Mouse (Mus musculus): ENCODE data around the gene Mrpl43.

DNA sequence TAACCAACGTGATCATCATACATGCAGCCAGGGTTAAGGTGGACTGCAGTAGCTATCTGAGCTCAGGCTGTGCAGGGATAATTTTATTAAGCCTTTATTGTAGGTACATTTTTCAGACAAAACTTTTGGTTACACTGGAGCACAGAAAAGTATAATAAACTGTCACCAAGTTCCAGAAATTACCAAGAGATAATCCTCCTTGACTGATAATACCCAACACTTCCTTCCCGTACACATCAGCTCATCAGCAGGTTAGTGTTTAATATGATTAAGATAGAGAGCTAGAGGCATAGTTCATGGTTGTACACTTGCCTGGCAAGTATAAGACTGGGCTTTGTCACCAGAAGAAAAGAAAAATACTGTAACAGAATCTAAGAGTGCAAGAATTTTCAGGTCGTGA lies 37.9 kb downstream of the Mrpl43 start:
- TF ChIP-seq POLR2A (IDR thresholded peaks at IDR 0.05; ENCODE audit: low read depth, low read length) = no peak
- TF ChIP-seq CTCF (IDR thresholded peaks at IDR 0.05; ENCODE audit: extremely low read depth, insufficient read depth, insufficient read length, insufficient replicate concordance) = no peak

All from spleen, adult 2 months (tissue).